Mouse (Mus musculus) cerebellum, adult 2 months (tissue): Measurements from ENCODE around the gene Rnf19b.

Source experiments
- CTCF ChIP-seq: fragments of 200-500 bp; IDR thresholded peaks from 2 replicates; pipeline ENCODE4 v1.5.1; 2011; ENCODE audit warnings: low read depth, mild to moderate bottlenecking, control low read depth, low read length, moderate library complexity, borderline replicate concordance; ENCODE audit not compliant: insufficient read depth
- POLR2A ChIP-seq: fragments of 200-500 bp; IDR thresholded peaks from 2 replicates; pipeline ENCODE4 v1.6.1; 2011; ENCODE audit warnings: low read length, control low read depth, borderline replicate concordance; ENCODE audit not compliant: insufficient read depth

DNA sequence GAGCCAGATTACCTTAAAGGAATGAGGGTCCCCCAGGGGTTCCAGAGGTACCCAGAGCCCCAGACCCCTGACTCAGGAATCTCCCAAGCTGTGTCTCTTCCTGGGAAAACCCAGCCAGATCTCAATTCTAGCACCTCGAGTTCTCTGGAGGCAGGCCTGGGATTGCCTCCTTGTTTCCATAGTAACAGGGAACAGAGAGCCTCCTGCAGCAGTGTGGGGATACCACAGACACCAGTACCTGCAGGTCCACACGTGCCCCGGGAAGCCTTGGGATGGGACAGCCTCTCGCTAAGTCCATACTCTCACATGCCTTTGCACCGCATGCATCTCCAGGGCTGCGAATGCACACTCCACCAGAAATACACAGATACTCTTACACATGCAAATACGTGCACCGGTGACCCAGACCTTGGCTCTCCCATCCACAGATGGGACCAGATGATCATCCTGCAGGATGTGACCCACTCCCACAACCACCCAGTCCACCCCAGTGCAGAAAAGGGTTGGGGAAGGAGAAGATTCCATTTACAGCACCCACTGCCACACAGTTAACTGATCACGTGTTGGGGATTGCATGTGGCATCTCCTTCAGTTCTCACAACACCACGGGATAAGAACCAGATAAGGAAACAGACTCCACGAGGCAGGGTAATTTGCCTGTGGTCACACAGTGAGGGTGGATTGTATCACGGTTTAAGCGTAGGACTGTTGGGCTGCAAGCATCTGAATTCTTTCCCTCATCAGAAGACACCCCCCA, 70.7 kb downstream of the Rnf19b start:
- no peak for TF ChIP-seq POLR2A
- no peak for TF ChIP-seq CTCF
